Mouse (Mus musculus) heart, embryonic 13.5 days (tissue): Measurements from ENCODE around the gene Gm49661. TPM values are rescaled to one million over a fixed set of nuclear protein-coding genes. Genes with fewer than 3 reads are reported as not detected.
A peak's percentile ranks its signal among the peaks of the same experiment; 100 is the strongest.

ENCODE experiments used
- ATAC-seq: fragments of 200-750 bp; cut with Nextera tagmentation; 2 replicates; pipeline ENCODE4 v1.8.0; 2017; ENCODE audit warnings: moderate TSS enrichment; ENCODE audit not compliant: insufficient number of reproducible peaks, low FRiP score, low TSS enrichment; ENCODE audit errors: extremely low read depth
- H3K27ac ChIP-seq: fragments of 300-500 bp; sonication (generic); replicated peaks from 2 replicates; pipeline ENCODE4 v1.5.1; 2015; ENCODE audit warnings: moderate library complexity, mild to moderate bottlenecking, inconsistent platforms
- H3K27me3 ChIP-seq: fragments of 300-500 bp; sonication (generic); replicated peaks from 2 replicates; pipeline ENCODE4 v1.6.1; 2015; ENCODE audit warnings: mild to moderate bottlenecking, inconsistent platforms
- H3K36me3 ChIP-seq: fragments of 300-500 bp; sonication (generic); 2 replicates; pipeline ENCODE4 v1.6.1; 2015; ENCODE audit warnings: mild to moderate bottlenecking, inconsistent platforms
- H3K4me1 ChIP-seq: fragments of 300-500 bp; sonication (generic); 2 replicates; pipeline ENCODE4 v1.6.1; 2015; ENCODE audit warnings: inconsistent platforms
- H3K4me2 ChIP-seq: fragments of 300-500 bp; sonication (generic); 2 replicates; pipeline ENCODE4 v1.6.1; 2015; ENCODE audit warnings: inconsistent platforms, mild to moderate bottlenecking, moderate library complexity
- H3K4me3 ChIP-seq: fragments of 300-500 bp; sonication (generic); 2 replicates; pipeline ENCODE4 v1.5.1; 2015; ENCODE audit warnings: moderate library complexity, mild to moderate bottlenecking, inconsistent platforms
- H3K9ac ChIP-seq: fragments of 300-500 bp; sonication (generic); 2 replicates; pipeline ENCODE4 v1.6.1; 2015; ENCODE audit warnings: inconsistent platforms, mild to moderate bottlenecking, moderate library complexity
- H3K9me3 ChIP-seq: fragments of 300-500 bp; sonication (generic); 2 replicates; pipeline ENCODE4 v1.6.1; 2016; ENCODE audit warnings: inconsistent platforms
- WGBS: fragments of 180-500 bp; shearing (Covaris S2); methylation state at CpG from one replicate; pipeline ENCODE4 v1.1.7; 2015; ENCODE audit warnings: mixed read lengths; 5-methylcytosine and 5-hydroxymethylcytosine counted together
- polyA plus RNA-seq: library from polyadenylated mRNA; unstranded; fragments of >200 nt; fragmentation: Nextera tagmentation; extraction: Ambion mirVana; gene quantifications from 2 replicates; pipeline ENCODE4 v1.2.1, GENCODE M21; 2015

The Gm49661 gene
- polyA plus RNA-seq, 1 experiment from 2014 or later: not detected

- H3K4me1 ChIP-seq: peaks cover 2% of the 10 kb centered on the region
- 75% methylated on average over 7 of the region's 7 CpGs for WGBS
- H3K9ac ChIP-seq: no peak overlapping the region
- H3K4me2 ChIP-seq: no peak overlapping the region
- no peaks in the 10 kb centered on the region for H3K9me3 ChIP-seq
- H3K27ac ChIP-seq: no peak overlapping the region
- ATAC-seq: no peak
- H3K36me3 ChIP-seq: peaks cover 61% of the 10 kb centered on the region
- H3K4me3 ChIP-seq: no peak overlapping the region
- no peaks in the 10 kb centered on the region for H3K27me3 ChIP-seq
These were observed 9.4 kb downstream of the Gm49661 start for GRCm38 (mm10) chr8:84959811-84960210.

- Histone ChIP-seq H3K9me3 (no peaks in the 10 kb centered on the region), H3K9ac (no peak overlapping the region), H3K4me2 (no peak overlapping the region), H3K4me3 (no peak overlapping the region), H3K4me1 (peaks cover 8% of the 10 kb centered on the region; the same call in 1 of the 2 replicates), H3K27me3 (peaks cover 22% of the 10 kb centered on the region), H3K36me3 (peaks cover 50% of the 10 kb centered on the region), H3K27ac (no peak overlapping the region)
- WGBS: 52% methylated on average over 2 of the region's 2 CpGs
- ATAC-seq: no peak
These were observed 12.5 kb downstream of the Gm49661 start for GRCm38 (mm10) chr8:84956768-84957167.

- peaks cover 8% of the 10 kb centered on the region; the same call in 1 of the 2 replicates for H3K4me1 ChIP-seq
- peaks cover 59% of the 10 kb centered on the region for H3K27me3 ChIP-seq
- peaks cover 20% of the 10 kb centered on the region for H3K36me3 ChIP-seq
- peak overlapping the region; percentile 53 for H3K4me2 ChIP-seq
- peak overlapping the region; percentile 17 for H3K4me3 ChIP-seq
- H3K9me3 ChIP-seq: no peaks in the 10 kb centered on the region
- H3K27ac ChIP-seq: no peak overlapping the region
- 7% methylated on average over 18 of the region's 18 CpGs for WGBS
- peak overlapping the region; percentile 28; the same call in 1 of the 2 replicates for H3K9ac ChIP-seq
- no peak for ATAC-seq
These were observed 16.5 kb downstream of the Gm49661 start for GRCm38 (mm10) chr8:84952612-84953255.

- Histone ChIP-seq H3K9me3 (no peaks in the 10 kb centered on the region), H3K4me3 (no peak overlapping the region), H3K9ac (no peak overlapping the region), H3K4me2 (no peak overlapping the region), H3K4me1 (peaks cover 21% of the 10 kb centered on the region), H3K27ac (no peak overlapping the region), H3K27me3 (peaks cover 89% of the 10 kb centered on the region), H3K36me3 (no peaks in the 10 kb centered on the region)
- no peak for ATAC-seq
- 20% methylated on average over 12 of the region's 12 CpGs for WGBS
These were observed 19.5 kb downstream of the Gm49661 start for GRCm38 (mm10) chr8:84949753-84950152.

- Histone ChIP-seq H3K36me3 (no peaks in the 10 kb centered on the region), H3K9ac (no peak overlapping the region), H3K4me2 (no peak overlapping the region), H3K4me1 (peaks cover 19% of the 10 kb centered on the region), H3K9me3 (no peaks in the 10 kb centered on the region), H3K27ac (no peak overlapping the region), H3K27me3 (peaks cover 94% of the 10 kb centered on the region), H3K4me3 (no peak overlapping the region)
- 14% methylated on average over 9 of the region's 9 CpGs for WGBS
- no peak for ATAC-seq
These were observed 22.0 kb downstream of the Gm49661 start for GRCm38 (mm10) chr8:84947241-84947545.

- Histone ChIP-seq H3K27me3 (peaks cover 94% of the 10 kb centered on the region), H3K4me2 (peak within 1 kb of the TSS; percentile 76), H3K4me1 (peaks cover 19% of the 10 kb centered on the region), H3K4me3 (peak within 1 kb of the TSS; percentile 51), H3K9me3 (no peaks in the 10 kb centered on the region), H3K9ac (0 out of 2 replicates have a peak within 1 kb of the TSS, but pooled peaks have one; percentile 54), H3K36me3 (no peaks in the 10 kb centered on the region), H3K27ac (no peak within 1 kb of the TSS)
- ATAC-seq: no peak
- 12% methylated on average over 17 of the region's 17 CpGs for WGBS
These were observed 22.5 kb downstream of the Gm49661 start, which contains the start of gene Rtbdn for GRCm38 (mm10) chr8:84946528-84947240. Gene Rtbdn (plus strand): TSS chr8:84946991.

- Histone ChIP-seq H3K4me1 (peaks cover 19% of the 10 kb centered on the region), H3K27me3 (peaks cover 93% of the 10 kb centered on the region), H3K27ac (no peak overlapping the region), H3K9ac (0 out of 2 replicates have a peak overlapping the region, but pooled peaks have one; percentile 54), H3K4me3 (peak overlapping the region; percentile 51), H3K9me3 (no peaks in the 10 kb centered on the region), H3K4me2 (peak overlapping the region; percentile 76), H3K36me3 (no peaks in the 10 kb centered on the region)
- ATAC-seq: no peak
- 1% methylated on average over 57 of the region's 67 CpGs for WGBS
These were observed 23.4 kb downstream of the Gm49661 start for GRCm38 (mm10) chr8:84945633-84946527.

- no peak for ATAC-seq
- Histone ChIP-seq H3K9me3 (no peaks in the 10 kb centered on the region), H3K4me1 (peaks cover 19% of the 10 kb centered on the region), H3K9ac (no peak overlapping the region), H3K36me3 (no peaks in the 10 kb centered on the region), H3K4me3 (peak overlapping the region; percentile 51), H3K4me2 (peak overlapping the region; percentile 76), H3K27ac (no peak overlapping the region), H3K27me3 (peaks cover 93% of the 10 kb centered on the region)
- WGBS: 10% methylated on average over 11 of the region's 11 CpGs
These were observed 24.0 kb downstream of the Gm49661 start for GRCm38 (mm10) chr8:84945235-84945632.

GRCm38 (mm10) chr8:84944478-84945160 is 24.6 kb downstream of the Gm49661 start:
- H3K4me3 ChIP-seq: peak overlapping the region; percentile 6; the same call in 1 of the 2 replicates
- H3K4me2 ChIP-seq: peak overlapping the region; percentile 12
- H3K27ac ChIP-seq: no peak overlapping the region
- H3K4me1 ChIP-seq: peaks cover 19% of the 10 kb centered on the region
- peaks cover 92% of the 10 kb centered on the region for H3K27me3 ChIP-seq
- ATAC-seq: peak; percentile 67
- H3K36me3 ChIP-seq: no peaks in the 10 kb centered on the region
- no peak overlapping the region for H3K9ac ChIP-seq
- 4% methylated on average over 26 of the region's 26 CpGs for WGBS
- H3K9me3 ChIP-seq: no peaks in the 10 kb centered on the region

- no peak for ATAC-seq
- H3K27ac ChIP-seq: no peak overlapping the region
- H3K9ac ChIP-seq: no peak overlapping the region
- WGBS: 25% methylated on average over 4 of the region's 4 CpGs
- H3K36me3 ChIP-seq: no peaks in the 10 kb centered on the region
- H3K4me2 ChIP-seq: no peak overlapping the region
- peaks cover 19% of the 10 kb centered on the region for H3K4me1 ChIP-seq
- no peak overlapping the region for H3K4me3 ChIP-seq
- peaks cover 96% of the 10 kb centered on the region for H3K27me3 ChIP-seq
- H3K9me3 ChIP-seq: no peaks in the 10 kb centered on the region
These were observed 25.5 kb downstream of the Gm49661 start for GRCm38 (mm10) chr8:84943699-84944098.
